Mouse (Mus musculus) limb, embryonic 15.5 days (tissue): ENCODE measurements at regions not wholly inside any gene's neighbourhood (a gene's known extent, or its start where the extent isn't known, plus 50 kb on each side); places are given as distances from the start of the nearest gene placed in this dataset.

Experiments used
- ATAC-seq: fragments of 200-750 bp; cut with Nextera tagmentation; 2 replicates; pipeline ENCODE4 v1.8.0; 2017; ENCODE audit warnings: low read depth, moderate TSS enrichment; ENCODE audit not compliant: insufficient number of reproducible peaks, low FRiP score, low TSS enrichment
- H3K27ac ChIP-seq: fragments of 300-500 bp; sonication (generic); 2 replicates; pipeline ENCODE4 v1.5.1; 2015; ENCODE audit warnings: moderate library complexity, mild to moderate bottlenecking, inconsistent platforms
- H3K27me3 ChIP-seq: fragments of 300-500 bp; sonication (generic); 2 replicates; pipeline ENCODE4 v1.6.1; 2015; ENCODE audit warnings: inconsistent platforms
- H3K36me3 ChIP-seq: fragments of 300-500 bp; sonication (generic); 2 replicates; pipeline ENCODE4 v1.6.1; 2015; ENCODE audit warnings: inconsistent platforms
- H3K4me1 ChIP-seq: fragments of 300-500 bp; sonication (generic); 2 replicates; pipeline ENCODE4 v1.6.1; 2015; ENCODE audit warnings: inconsistent platforms
- H3K4me2 ChIP-seq: fragments of 300-500 bp; sonication (generic); 2 replicates; pipeline ENCODE4 v1.6.1; 2015; ENCODE audit warnings: mild to moderate bottlenecking, inconsistent platforms
- H3K4me3 ChIP-seq: fragments of 300-500 bp; sonication (generic); 2 replicates; pipeline ENCODE4 v1.5.1; 2015; ENCODE audit warnings: mild to moderate bottlenecking, inconsistent platforms
- H3K9ac ChIP-seq: fragments of 300-500 bp; sonication (generic); 2 replicates; pipeline ENCODE4 v1.6.1; 2015; ENCODE audit warnings: inconsistent platforms
- H3K9me3 ChIP-seq: fragments of 300-500 bp; sonication (generic); 2 replicates; pipeline ENCODE4 v1.6.1; 2016; ENCODE audit warnings: inconsistent platforms
- WGBS: fragments of 180-500 bp; shearing (Covaris S2); methylation state at CpG from one replicate; pipeline ENCODE4 v1.1.7; 2015; 5-methylcytosine and 5-hydroxymethylcytosine counted together

- no peak overlapping the region for H3K9ac ChIP-seq
- WGBS, result 55% methylated on average over 4 of the region's 4 CpGs
Measured at GRCm38 (mm10) chr5:85779205-85779604, 286.2 kb downstream of the Cenpc1 start.

GRCm38 (mm10) chr5:85772660-85773059 lies 292.7 kb downstream of the Cenpc1 start:
- no peaks in the 10 kb centered on the region for H3K4me1 ChIP-seq
- no peaks in the 10 kb centered on the region for H3K36me3 ChIP-seq
- no peak for ATAC-seq
- 83% methylated on average over 4 of the region's 4 CpGs for WGBS
- no peak overlapping the region for H3K4me2 ChIP-seq
- H3K4me3 ChIP-seq, result no peak overlapping the region
- H3K9me3 ChIP-seq, result no peaks in the 10 kb centered on the region
- no peak overlapping the region for H3K9ac ChIP-seq
- H3K27ac ChIP-seq, result no peak overlapping the region
- no peaks in the 10 kb centered on the region for H3K27me3 ChIP-seq

More at GRCm38 (mm10) chr5:85779205-85779604, 286.2 kb downstream of the Cenpc1 start:
- no peaks in the 10 kb centered on the region for H3K9me3 ChIP-seq
- no peak overlapping the region for H3K4me2 ChIP-seq
- H3K27ac ChIP-seq, result no peak overlapping the region
- no peaks in the 10 kb centered on the region for H3K4me1 ChIP-seq
- no peak for ATAC-seq
- H3K27me3 ChIP-seq, result no peaks in the 10 kb centered on the region
- H3K4me3 ChIP-seq, result no peak overlapping the region
- H3K36me3 ChIP-seq, result no peaks in the 10 kb centered on the region

GRCm38 (mm10) chr5:85772086-85772485 lies 293.3 kb downstream of the Cenpc1 start:
- 79% methylated on average over 4 of the region's 4 CpGs for WGBS
- no peaks in the 10 kb centered on the region for H3K4me1 ChIP-seq
- no peaks in the 10 kb centered on the region for H3K9me3 ChIP-seq
- no peaks in the 10 kb centered on the region for H3K27me3 ChIP-seq
- ATAC-seq, result no peak
- H3K9ac ChIP-seq, result no peak overlapping the region
- no peak overlapping the region for H3K4me3 ChIP-seq
- H3K4me2 ChIP-seq, result no peak overlapping the region
- no peak overlapping the region for H3K27ac ChIP-seq
- H3K36me3 ChIP-seq, result no peaks in the 10 kb centered on the region

GRCm38 (mm10) chr5:85767157-85767556 lies 298.2 kb downstream of the Cenpc1 start:
- no peaks in the 10 kb centered on the region for H3K36me3 ChIP-seq
- no peaks in the 10 kb centered on the region for H3K9me3 ChIP-seq
- no peak overlapping the region for H3K9ac ChIP-seq
- no peak overlapping the region for H3K4me2 ChIP-seq
- no peak overlapping the region for H3K4me3 ChIP-seq
- WGBS, result 85% methylated on average over 3 of the region's 3 CpGs
- no peaks in the 10 kb centered on the region for H3K27me3 ChIP-seq
- H3K4me1 ChIP-seq, result no peaks in the 10 kb centered on the region
- H3K27ac ChIP-seq, result no peak overlapping the region
- ATAC-seq, result no peak

- Histone ChIP-seq H3K9me3 (no peaks in the 10 kb centered on the region), H3K27me3 (no peaks in the 10 kb centered on the region), H3K4me2 (no peak overlapping the region), H3K36me3 (no peaks in the 10 kb centered on the region), H3K4me3 (no peak overlapping the region), H3K9ac (no peak overlapping the region), H3K4me1 (no peaks in the 10 kb centered on the region), H3K27ac (no peak overlapping the region)
- whole genome bisulfite sequencing, result 88% methylated on average over 8 of the region's 8 CpGs
- ATAC-seq, result no peak
Measured at GRCm38 (mm10) chr5:85756716-85757115, 308.7 kb downstream of the Cenpc1 start.

- no peak for ATAC-seq
- H3K36me3 ChIP-seq, result no peaks in the 10 kb centered on the region
- no peaks in the 10 kb centered on the region for H3K4me1 ChIP-seq
- H3K4me2 ChIP-seq, result no peak overlapping the region
- H3K27ac ChIP-seq, result no peak overlapping the region
- H3K9me3 ChIP-seq, result no peaks in the 10 kb centered on the region
- 76% methylated on average over 12 of the region's 12 CpGs for WGBS
- no peaks in the 10 kb centered on the region for H3K27me3 ChIP-seq
- no peak overlapping the region for H3K9ac ChIP-seq
- no peak overlapping the region for H3K4me3 ChIP-seq
Measured at GRCm38 (mm10) chr5:85754227-85754626, 311.2 kb downstream of the Cenpc1 start.

- Histone ChIP-seq H3K4me1 (no peaks in the 10 kb centered on the region), H3K27ac (no peak overlapping the region), H3K27me3 (no peaks in the 10 kb centered on the region), H3K4me3 (no peak overlapping the region), H3K4me2 (no peak overlapping the region), H3K9ac (no peak overlapping the region), H3K36me3 (no peaks in the 10 kb centered on the region), H3K9me3 (no peaks in the 10 kb centered on the region)
- WGBS, result 75% methylated on average over 3 of the region's 3 CpGs
- ATAC-seq, result no peak
Measured at GRCm38 (mm10) chr5:85753109-85753508, 312.3 kb downstream of the Cenpc1 start.

- Histone ChIP-seq H3K27ac (no peak overlapping the region), H3K9ac (no peak overlapping the region), H3K27me3 (no peaks in the 10 kb centered on the region), H3K9me3 (no peaks in the 10 kb centered on the region), H3K36me3 (no peaks in the 10 kb centered on the region), H3K4me3 (no peak overlapping the region), H3K4me2 (no peak overlapping the region), H3K4me1 (no peaks in the 10 kb centered on the region)
- ATAC-seq, result no peak
- WGBS, result 68% methylated on average over 2 of the region's 2 CpGs
Measured at GRCm38 (mm10) chr5:85751649-85752048, 313.7 kb downstream of the Cenpc1 start.

- no peak for ATAC-seq
- Histone ChIP-seq H3K9me3 (no peaks in the 10 kb centered on the region), H3K27me3 (no peaks in the 10 kb centered on the region), H3K27ac (no peak overlapping the region), H3K36me3 (no peaks in the 10 kb centered on the region), H3K4me1 (no peaks in the 10 kb centered on the region), H3K4me3 (no peak overlapping the region), H3K4me2 (no peak overlapping the region), H3K9ac (no peak overlapping the region)
- WGBS, result 54% methylated on average over 1 of the region's 1 CpGs
Measured at GRCm38 (mm10) chr5:85750893-85751292, 314.5 kb downstream of the Cenpc1 start.

GRCm38 (mm10) chr5:85729613-85730012 lies 335.8 kb downstream of the Cenpc1 start:
- Histone ChIP-seq H3K9me3 (no peaks in the 10 kb centered on the region), H3K4me3 (no peak overlapping the region), H3K27me3 (no peaks in the 10 kb centered on the region), H3K4me1 (no peaks in the 10 kb centered on the region), H3K36me3 (no peaks in the 10 kb centered on the region), H3K27ac (no peak overlapping the region), H3K9ac (no peak overlapping the region), H3K4me2 (no peak overlapping the region)
- WGBS, result 33% methylated on average over 3 of the region's 3 CpGs
- no peak for ATAC-seq

GRCm38 (mm10) chr5:85707345-85707744 lies 358.0 kb downstream of the Cenpc1 start:
- Histone ChIP-seq H3K4me1 (no peaks in the 10 kb centered on the region), H3K27me3 (no peaks in the 10 kb centered on the region), H3K9me3 (no peaks in the 10 kb centered on the region), H3K36me3 (no peaks in the 10 kb centered on the region), H3K27ac (no peak overlapping the region), H3K4me2 (no peak overlapping the region), H3K9ac (no peak overlapping the region), H3K4me3 (no peak overlapping the region)
- WGBS, result 31% methylated on average over 9 of the region's 9 CpGs
- ATAC-seq, result no peak

- no peaks in the 10 kb centered on the region for H3K36me3 ChIP-seq
- ATAC-seq, result no peak
- H3K4me3 ChIP-seq, result no peak overlapping the region
- no peak overlapping the region for H3K4me2 ChIP-seq
- 33% methylated on average over 1 of the region's 1 CpGs for WGBS
- H3K4me1 ChIP-seq, result no peaks in the 10 kb centered on the region
- no peak overlapping the region for H3K27ac ChIP-seq
- H3K9ac ChIP-seq, result no peak overlapping the region
- H3K27me3 ChIP-seq, result no peaks in the 10 kb centered on the region
- no peaks in the 10 kb centered on the region for H3K9me3 ChIP-seq
Measured at GRCm38 (mm10) chr5:85706598-85706997, 358.8 kb downstream of the Cenpc1 start.

- ATAC-seq, result no peak
- H3K36me3 ChIP-seq, result no peaks in the 10 kb centered on the region
- no peak overlapping the region for H3K27ac ChIP-seq
- H3K27me3 ChIP-seq, result no peaks in the 10 kb centered on the region
- no peaks in the 10 kb centered on the region for H3K9me3 ChIP-seq
- H3K4me1 ChIP-seq, result no peaks in the 10 kb centered on the region
- H3K4me3 ChIP-seq, result no peak overlapping the region
- WGBS, result 25% methylated on average over 3 of the region's 3 CpGs
- no peak overlapping the region for H3K9ac ChIP-seq
- H3K4me2 ChIP-seq, result no peak overlapping the region
Measured at GRCm38 (mm10) chr5:85706084-85706483, 359.3 kb downstream of the Cenpc1 start.
